Mouse (Mus musculus): ENCODE measurements around the gene Nup85.

The Nup85 gene

DNA sequence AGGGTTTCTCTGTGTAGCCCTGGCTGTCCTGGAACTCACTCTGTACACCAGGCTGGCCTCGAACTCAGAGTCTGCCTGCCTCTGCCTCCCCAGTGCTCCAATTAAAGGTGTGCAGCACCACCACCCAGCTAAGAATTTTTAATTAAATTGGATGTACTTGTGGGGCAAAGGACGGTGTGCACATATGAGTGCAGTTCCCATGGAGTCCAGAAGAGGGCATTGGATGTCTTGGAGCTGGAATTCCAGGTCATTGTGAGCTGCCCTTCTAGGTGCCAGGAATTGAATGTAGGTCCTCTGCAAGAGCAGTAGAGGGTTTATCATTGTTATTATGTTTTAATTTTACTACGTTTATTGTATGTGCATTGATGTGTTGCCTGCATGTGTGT, 67.3 kb downstream of the Nup85 start:
- in situ Hi-C loops (cut with MboI, MseI) = loop anchor here (10.0 to 25.0 kb wide), 2 partner anchors 467 to 1706 kb away; partner anchors contain the start of gene Slc9a3r1

DNA sequence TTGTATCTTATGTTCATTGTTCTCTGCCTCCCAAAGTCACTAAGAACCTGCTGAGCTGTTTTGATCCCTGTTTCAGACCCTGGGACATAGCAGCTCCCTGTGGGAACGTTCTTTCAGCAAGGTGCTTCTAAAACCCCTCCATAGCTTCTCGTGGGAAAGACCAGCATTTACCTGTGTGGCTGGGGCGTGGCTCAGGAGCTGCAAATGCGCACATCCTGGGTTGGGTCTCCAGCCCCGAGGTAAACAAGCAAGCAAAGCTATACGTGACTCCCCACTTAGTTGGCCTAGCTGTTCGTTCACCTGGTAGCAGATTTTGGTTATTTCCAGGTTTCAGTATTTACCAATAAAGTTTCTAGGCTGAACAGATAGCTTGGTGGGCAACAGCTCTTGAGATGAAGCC, 68.0 kb downstream of the Nup85 start:
- in situ Hi-C loops (cut with MboI, MseI) = loop anchor here (10.0 to 25.0 kb wide), 2 partner anchors 467 to 1705 kb away; partner anchors contain the start of gene Slc9a3r1

DNA sequence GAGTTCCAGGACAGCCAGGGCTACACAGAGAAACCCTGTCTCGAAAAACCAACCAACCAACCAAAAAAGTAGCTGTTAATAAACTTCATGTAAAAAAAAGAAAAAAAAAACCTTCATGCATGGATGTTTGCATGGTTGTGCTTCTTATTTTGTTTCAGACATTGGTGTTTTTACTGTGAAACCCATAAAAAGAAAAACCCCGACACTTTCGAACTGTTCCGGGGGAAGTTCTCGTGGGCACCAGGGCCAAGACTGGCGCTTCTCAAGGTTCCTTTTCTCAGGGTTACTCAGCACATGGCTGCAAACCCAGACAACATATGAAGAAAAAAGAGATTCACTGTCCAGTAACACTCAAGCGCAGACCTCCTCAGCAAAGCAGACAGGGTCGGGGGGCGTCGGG, 68.6 kb downstream of the Nup85 start:
- in situ Hi-C loops (cut with MboI, MseI) = loop anchor here (10.0 to 25.0 kb wide), 2 partner anchors 468 to 1704 kb away; partner anchors contain the start of gene Slc9a3r1
